Mouse (Mus musculus) embryonic facial prominence, embryonic 14.5 days (tissue): ENCODE results near the gene Tbc1d22a. TPM values are rescaled to one million over a fixed set of nuclear protein-coding genes. Genes with fewer than 3 reads are reported as not detected.
A peak's percentile ranks its signal among the peaks of the same experiment; 100 is the strongest.

ENCODE experiments used
- ATAC-seq: fragments of 200-750 bp; cut with Nextera tagmentation; 2 replicates; pipeline ENCODE4 v1.8.0; 2017; ENCODE audit warnings: low read depth, moderate number of reproducible peaks, moderate TSS enrichment
- DNase-seq: peaks from one replicate; pipeline ENCODE4 v3.0.0-alpha.2; 2015; ENCODE audit warnings: low spot score
- H3K27ac ChIP-seq: fragments of 300-500 bp; sonication (generic); replicated peaks from 2 replicates; pipeline ENCODE4 v1.5.1; 2014; ENCODE audit warnings: low read depth, mild to moderate bottlenecking, low read length, moderate library complexity
- H3K27me3 ChIP-seq: fragments of 300-500 bp; sonication (generic); replicated peaks from 2 replicates; pipeline ENCODE4 v1.6.1; 2014; ENCODE audit warnings: low read length; ENCODE audit not compliant: control insufficient read depth, insufficient read depth
- H3K36me3 ChIP-seq: fragments of 300-500 bp; sonication (generic); 2 replicates; pipeline ENCODE4 v1.6.1; 2014; ENCODE audit warnings: low read length, mixed read lengths; ENCODE audit not compliant: control insufficient read depth, insufficient read depth
- H3K4me1 ChIP-seq: fragments of 300-500 bp; sonication (generic); 2 replicates; pipeline ENCODE4 v1.6.1; 2014; ENCODE audit warnings: antibody characterized with exemption, low read length; ENCODE audit not compliant: control insufficient read depth, insufficient read depth
- H3K4me2 ChIP-seq: fragments of 300-500 bp; sonication (generic); 2 replicates; pipeline ENCODE4 v1.6.1; 2014; ENCODE audit warnings: low read depth, mild to moderate bottlenecking, low read length, moderate library complexity, mixed read lengths
- H3K4me3 ChIP-seq: fragments of 300-500 bp; sonication (generic); 2 replicates; pipeline ENCODE4 v1.5.1; 2014; ENCODE audit warnings: low read depth, mild to moderate bottlenecking, low read length
- H3K9ac ChIP-seq: fragments of 300-500 bp; sonication (generic); 2 replicates; pipeline ENCODE4 v1.6.1; 2014; ENCODE audit warnings: low read depth, mild to moderate bottlenecking, low read length, moderate library complexity, mixed read lengths
- H3K9me3 ChIP-seq: fragments of 300-500 bp; sonication (generic); 2 replicates; pipeline ENCODE4 v1.6.1; 2016; ENCODE audit warnings: low read length; ENCODE audit not compliant: control insufficient read depth
- WGBS: fragments of 180-500 bp; shearing (Covaris S2); extraction: QIAGEN DNeasy Blood & Tissue Kit; methylation state at CpG from one replicate; pipeline ENCODE4 v1.1.7; 2014; 5-methylcytosine and 5-hydroxymethylcytosine counted together
- polyA plus RNA-seq: library from polyadenylated mRNA; unstranded; fragments of >200 nt; fragmentation: Nextera tagmentation; extraction: Ambion mirVana; gene quantifications from 2 replicates; pipeline ENCODE4 v1.2.1, GENCODE M21; 2014

Tbc1d22a gene
- polyA plus RNA-seq, 1 experiment from 2014 or later = 8.1 TPM

GRCm38 (mm10) chr15:86459413-86459812 lies 245.2 kb downstream of the Tbc1d22a start:
- Histone ChIP-seq H3K27me3 (no peaks in the 10 kb centered on the region), H3K27ac (no peak overlapping the region), H3K9ac (no peak overlapping the region), H3K9me3 (no peaks in the 10 kb centered on the region), H3K4me3 (no peak overlapping the region), H3K36me3 (no peaks in the 10 kb centered on the region), H3K4me2 (no peak overlapping the region), H3K4me1 (no peaks in the 10 kb centered on the region)
- no peak for DNase-seq
- 76% methylated on average over 3 of the region's 3 CpGs for WGBS
- no peak for ATAC-seq

GRCm38 (mm10) chr15:86462636-86463035 lies 248.4 kb downstream of the Tbc1d22a start:
- H3K4me1 ChIP-seq = no peaks in the 10 kb centered on the region
- no peak overlapping the region for H3K9ac ChIP-seq
- no peak overlapping the region for H3K4me3 ChIP-seq
- H3K36me3 ChIP-seq = no peaks in the 10 kb centered on the region
- no peaks in the 10 kb centered on the region for H3K9me3 ChIP-seq
- H3K27me3 ChIP-seq = no peaks in the 10 kb centered on the region
- 75% methylated on average over 8 of the region's 8 CpGs for WGBS
- no peak for DNase-seq
- ATAC-seq = no peak
- H3K27ac ChIP-seq = no peak overlapping the region
- no peak overlapping the region for H3K4me2 ChIP-seq

GRCm38 (mm10) chr15:86468082-86468481 lies 253.8 kb downstream of the Tbc1d22a start:
- Histone ChIP-seq H3K4me2 (no peak overlapping the region), H3K9ac (no peak overlapping the region), H3K27me3 (no peaks in the 10 kb centered on the region), H3K9me3 (peaks cover 16% of the 10 kb centered on the region; the same call in 1 of the 2 replicates), H3K27ac (no peak overlapping the region), H3K36me3 (no peaks in the 10 kb centered on the region), H3K4me1 (peaks cover under 1% of the 10 kb centered on the region; the same call in 1 of the 2 replicates), H3K4me3 (no peak overlapping the region)
- DNase-seq = no peak
- ATAC-seq = no peak

GRCm38 (mm10) chr15:86471136-86471535 lies 256.9 kb downstream of the Tbc1d22a start:
- DNase-seq = no peak
- WGBS = 66% methylated on average over 7 of the region's 7 CpGs
- no peaks in the 10 kb centered on the region for H3K27me3 ChIP-seq
- ATAC-seq = no peak
- H3K9ac ChIP-seq = no peak overlapping the region
- no peak overlapping the region for H3K4me3 ChIP-seq
- no peaks in the 10 kb centered on the region for H3K36me3 ChIP-seq
- no peak overlapping the region for H3K4me2 ChIP-seq
- H3K9me3 ChIP-seq = peaks cover 16% of the 10 kb centered on the region; the same call in 1 of the 2 replicates
- no peak overlapping the region for H3K27ac ChIP-seq
- H3K4me1 ChIP-seq = peaks cover 11% of the 10 kb centered on the region

- Histone ChIP-seq H3K4me1 (peaks cover 11% of the 10 kb centered on the region), H3K4me2 (no peak overlapping the region)
- DNase-seq = peak; percentile 78
These were observed 259.2 kb downstream of the Tbc1d22a start for GRCm38 (mm10) chr15:86473473-86473872.

GRCm38 (mm10) chr15:86474951-86475350 lies 260.7 kb downstream of the Tbc1d22a start:
- no peak overlapping the region for H3K9ac ChIP-seq
- H3K9me3 ChIP-seq = no peaks in the 10 kb centered on the region
- H3K4me2 ChIP-seq = no peak overlapping the region
- H3K36me3 ChIP-seq = no peaks in the 10 kb centered on the region
- 66% methylated on average over 5 of the region's 5 CpGs for WGBS
- no peak overlapping the region for H3K4me3 ChIP-seq
- H3K27me3 ChIP-seq = no peaks in the 10 kb centered on the region
- H3K27ac ChIP-seq = no peak overlapping the region
- no peak for ATAC-seq
- no peak for DNase-seq
- H3K4me1 ChIP-seq = peaks cover 14% of the 10 kb centered on the region

More at GRCm38 (mm10) chr15:86473473-86473872, 259.2 kb downstream of the Tbc1d22a start:
- H3K27me3 ChIP-seq = no peaks in the 10 kb centered on the region
- ATAC-seq = peak; percentile 56; the same call in 1 of the 2 replicates
- no peak overlapping the region for H3K27ac ChIP-seq
- WGBS = 32% methylated on average over 11 of the region's 11 CpGs
- H3K9me3 ChIP-seq = peaks cover 12% of the 10 kb centered on the region; the same call in 1 of the 2 replicates
- H3K4me3 ChIP-seq = no peak overlapping the region
- H3K36me3 ChIP-seq = no peaks in the 10 kb centered on the region
- no peak overlapping the region for H3K9ac ChIP-seq

GRCm38 (mm10) chr15:86476483-86476882 lies 262.2 kb downstream of the Tbc1d22a start:
- Histone ChIP-seq H3K4me3 (no peak overlapping the region), H3K9ac (no peak overlapping the region), H3K27ac (no peak overlapping the region), H3K36me3 (no peaks in the 10 kb centered on the region), H3K4me1 (peaks cover 14% of the 10 kb centered on the region), H3K9me3 (no peaks in the 10 kb centered on the region), H3K4me2 (no peak overlapping the region), H3K27me3 (no peaks in the 10 kb centered on the region)
- DNase-seq = no peak
- no peak for ATAC-seq
- WGBS = 69% methylated on average over 6 of the region's 6 CpGs

- no peaks in the 10 kb centered on the region for H3K9me3 ChIP-seq
- H3K27me3 ChIP-seq = no peaks in the 10 kb centered on the region
- H3K4me1 ChIP-seq = peaks cover 17% of the 10 kb centered on the region
- H3K27ac ChIP-seq = no peak overlapping the region
- no peaks in the 10 kb centered on the region for H3K36me3 ChIP-seq
- ATAC-seq = no peak
- H3K4me3 ChIP-seq = no peak overlapping the region
- WGBS = 59% methylated on average over 6 of the region's 6 CpGs
- H3K9ac ChIP-seq = no peak overlapping the region
- DNase-seq = no peak
- no peak overlapping the region for H3K4me2 ChIP-seq
These were observed 262.8 kb downstream of the Tbc1d22a start for GRCm38 (mm10) chr15:86477032-86477431.

GRCm38 (mm10) chr15:86477471-86477992 lies 263.3 kb downstream of the Tbc1d22a start:
- ATAC-seq = no peak

More at GRCm38 (mm10) chr15:86477471-86477992, 263.3 kb downstream of the Tbc1d22a start:
- Histone ChIP-seq H3K4me3 (no peak overlapping the region), H3K36me3 (no peaks in the 10 kb centered on the region), H3K27me3 (no peaks in the 10 kb centered on the region), H3K9me3 (no peaks in the 10 kb centered on the region), H3K27ac (no peak overlapping the region), H3K4me1 (peaks cover 17% of the 10 kb centered on the region), H3K9ac (no peak overlapping the region), H3K4me2 (no peak overlapping the region)
- DNase-seq = no peak
